Mouse (Mus musculus): Measurements from ENCODE around the gene Bola1. TPM values are rescaled to one million over a fixed set of nuclear protein-coding genes. Genes with fewer than 3 reads are reported as not detected.
A peak's percentile ranks its signal among the peaks of the same experiment; 100 is the strongest.
"Not testable (repeated sequence)": the region's sequence is repeated elsewhere in the genome, so short reads cannot be mapped to it uniquely, and the experiment has no call there.

Gene Bola1
- polyA plus RNA-seq, 1 experiment from 2014 or later: 56.1 TPM

GRCm38 (mm10) chr3:96180727-96181477 lies 38.6 kb downstream of the Bola1 start, which contains the start of gene Sv2a:
Sv2a (plus strand) TSS chr3:96181151.
- under 1% methylated on average over 18 of the region's 23 CpGs for WGBS
- no peaks in the 10 kb centered on the region for H3K27me3 ChIP-seq (ENCODE audit: control insufficient read depth, insufficient read depth, low read length)
- ATAC-seq (ENCODE audit: insufficient number of reproducible peaks, insufficient read depth, low FRiP score, low read depth): peak; percentile 45; the same call in 1 of the 2 replicates
- peak within 1 kb of the TSS; percentile 69 to 90 for H3K4me3 ChIP-seq (ENCODE audit: control insufficient read depth in 1 of 2, insufficient read depth in 1 of 2, low read depth in 1 of 2, low read length in 2 of 2)
- peaks cover 15 to 26% of the 10 kb centered on the region in 2 experiments for H3K4me1 ChIP-seq (ENCODE audit: control insufficient read depth in 2 of 2, insufficient read depth in 2 of 2, low read length in 2 of 2)
- no peaks in the 10 kb centered on the region for H3K9me3 ChIP-seq (ENCODE audit: control insufficient read depth, low read length)
- peak within 1 kb of the TSS; percentile 84 for H3K9ac ChIP-seq (ENCODE audit: low read length)
- H3K27ac ChIP-seq (replicated peaks in 1 of 2; ENCODE audit: control insufficient read depth in 1 of 2, insufficient read depth in 1 of 2, low read depth in 2 of 2, low read length in 2 of 2): peak within 1 kb of the TSS; percentile 92 to 96
- peaks cover 38% of the 10 kb centered on the region for H3K36me3 ChIP-seq (ENCODE audit: control insufficient read depth, insufficient read depth, low read length)
- H3K4me2 ChIP-seq (ENCODE audit: low read length): peak within 1 kb of the TSS; percentile 78

GRCm38 (mm10) chr3:96179531-96179930 lies 40.0 kb downstream of the Bola1 start:
- Histone ChIP-seq H3K27me3 (ENCODE audit: control insufficient read depth, insufficient read depth, low read length) (no peaks in the 10 kb centered on the region), H3K36me3 (ENCODE audit: control insufficient read depth, insufficient read depth, low read length) (peaks cover 42% of the 10 kb centered on the region), H3K9ac (ENCODE audit: low read length) (no peak overlapping the region), H3K27ac (replicated peaks in 1 of 2; ENCODE audit: control insufficient read depth in 1 of 2, insufficient read depth in 1 of 2, low read depth in 2 of 2, low read length in 2 of 2) (no peak overlapping the region), H3K9me3 (ENCODE audit: control insufficient read depth, low read length) (no peaks in the 10 kb centered on the region), H3K4me3 (ENCODE audit: control insufficient read depth in 1 of 2, insufficient read depth in 1 of 2, low read depth in 1 of 2, low read length in 2 of 2) (no peak overlapping the region), H3K4me2 (ENCODE audit: low read length) (no peak overlapping the region), H3K4me1 (ENCODE audit: control insufficient read depth in 2 of 2, insufficient read depth in 2 of 2, low read length in 2 of 2) (peaks cover 15 to 31% of the 10 kb centered on the region in 2 experiments)
- 56% methylated on average over 4 of the region's 4 CpGs for WGBS
- no peak for ATAC-seq (ENCODE audit: insufficient number of reproducible peaks, insufficient read depth, low FRiP score, low read depth)

- no peak for ATAC-seq (ENCODE audit: insufficient number of reproducible peaks, insufficient read depth, low FRiP score, low read depth)
- Histone ChIP-seq H3K4me2 (ENCODE audit: low read length) (no peak overlapping the region), H3K27ac (replicated peaks in 1 of 2; ENCODE audit: control insufficient read depth in 1 of 2, insufficient read depth in 1 of 2, low read depth in 2 of 2, low read length in 2 of 2) (no peak overlapping the region), H3K9me3 (ENCODE audit: control insufficient read depth, low read length) (no peaks in the 10 kb centered on the region), H3K9ac (ENCODE audit: low read length) (no peak overlapping the region), H3K36me3 (ENCODE audit: control insufficient read depth, insufficient read depth, low read length) (peaks cover 49% of the 10 kb centered on the region), H3K27me3 (ENCODE audit: control insufficient read depth, insufficient read depth, low read length) (no peaks in the 10 kb centered on the region), H3K4me3 (ENCODE audit: control insufficient read depth in 1 of 2, insufficient read depth in 1 of 2, low read depth in 1 of 2, low read length in 2 of 2) (no peak overlapping the region), H3K4me1 (ENCODE audit: control insufficient read depth in 2 of 2, insufficient read depth in 2 of 2, low read length in 2 of 2) (peaks cover 15 to 34% of the 10 kb centered on the region in 2 experiments)
- WGBS: 75% methylated on average over 2 of the region's 2 CpGs
Measured at GRCm38 (mm10) chr3:96178902-96179301, 40.6 kb downstream of the Bola1 start.

GRCm38 (mm10) chr3:96178427-96178826 lies 41.1 kb downstream of the Bola1 start:
- H3K9ac ChIP-seq (ENCODE audit: low read length): no peak overlapping the region
- H3K4me2 ChIP-seq (ENCODE audit: low read length): no peak overlapping the region
- H3K4me3 ChIP-seq (ENCODE audit: control insufficient read depth in 1 of 2, insufficient read depth in 1 of 2, low read depth in 1 of 2, low read length in 2 of 2): no peak overlapping the region
- peaks cover 15 to 34% of the 10 kb centered on the region in 2 experiments for H3K4me1 ChIP-seq (ENCODE audit: control insufficient read depth in 2 of 2, insufficient read depth in 2 of 2, low read length in 2 of 2)
- H3K27ac ChIP-seq (replicated peaks in 1 of 2; ENCODE audit: control insufficient read depth in 1 of 2, insufficient read depth in 1 of 2, low read depth in 2 of 2, low read length in 2 of 2): no peak overlapping the region
- WGBS: 89% methylated on average over 4 of the region's 4 CpGs
- H3K36me3 ChIP-seq (ENCODE audit: control insufficient read depth, insufficient read depth, low read length): peaks cover 52% of the 10 kb centered on the region
- H3K9me3 ChIP-seq (ENCODE audit: control insufficient read depth, low read length): no peaks in the 10 kb centered on the region
- no peak for ATAC-seq (ENCODE audit: insufficient number of reproducible peaks, insufficient read depth, low FRiP score, low read depth)
- no peaks in the 10 kb centered on the region for H3K27me3 ChIP-seq (ENCODE audit: control insufficient read depth, insufficient read depth, low read length)

GRCm38 (mm10) chr3:96175251-96175650 lies 44.3 kb downstream of the Bola1 start:
- no peak overlapping the region for H3K9ac ChIP-seq (ENCODE audit: low read length)
- H3K4me1 ChIP-seq (ENCODE audit: control insufficient read depth in 2 of 2, insufficient read depth in 2 of 2, low read length in 2 of 2): peaks cover 11 to 26% of the 10 kb centered on the region in 2 experiments
- no peak overlapping the region for H3K4me3 ChIP-seq (ENCODE audit: control insufficient read depth in 1 of 2, insufficient read depth in 1 of 2, low read depth in 1 of 2, low read length in 2 of 2)
- no peaks in the 10 kb centered on the region for H3K27me3 ChIP-seq (ENCODE audit: control insufficient read depth, insufficient read depth, low read length)
- WGBS: 95% methylated on average over 6 of the region's 6 CpGs
- H3K36me3 ChIP-seq (ENCODE audit: control insufficient read depth, insufficient read depth, low read length): peaks cover 52% of the 10 kb centered on the region
- H3K4me2 ChIP-seq (ENCODE audit: low read length): no peak overlapping the region
- H3K9me3 ChIP-seq (ENCODE audit: control insufficient read depth, low read length): no peaks in the 10 kb centered on the region
- H3K27ac ChIP-seq (replicated peaks in 1 of 2; ENCODE audit: control insufficient read depth in 1 of 2, insufficient read depth in 1 of 2, low read depth in 2 of 2, low read length in 2 of 2): no peak overlapping the region
- no peak for ATAC-seq (ENCODE audit: insufficient number of reproducible peaks, insufficient read depth, low FRiP score, low read depth)

- WGBS: 86% methylated on average over 4 of the region's 4 CpGs
- H3K27me3 ChIP-seq (ENCODE audit: control insufficient read depth, insufficient read depth, low read length); ATAC-seq (ENCODE audit: insufficient number of reproducible peaks, insufficient read depth, low FRiP score, low read depth); H3K4me3 ChIP-seq (ENCODE audit: control insufficient read depth in 1 of 2, insufficient read depth in 1 of 2, low read depth in 1 of 2, low read length in 2 of 2); H3K4me2 ChIP-seq (ENCODE audit: low read length); H3K9me3 ChIP-seq (ENCODE audit: control insufficient read depth, low read length); H3K9ac ChIP-seq (ENCODE audit: low read length); H3K27ac ChIP-seq (replicated peaks in 1 of 2; ENCODE audit: control insufficient read depth in 1 of 2, insufficient read depth in 1 of 2, low read depth in 2 of 2, low read length in 2 of 2): not testable (repeated sequence)
- Histone ChIP-seq H3K4me1 (ENCODE audit: control insufficient read depth in 2 of 2, insufficient read depth in 2 of 2, low read length in 2 of 2) (peaks cover 11 to 21% of the 10 kb centered on the region in 2 experiments), H3K36me3 (ENCODE audit: control insufficient read depth, insufficient read depth, low read length) (peaks cover 50% of the 10 kb centered on the region)
Measured at GRCm38 (mm10) chr3:96174042-96174441, 45.5 kb downstream of the Bola1 start.

- Histone ChIP-seq H3K27me3 (ENCODE audit: control insufficient read depth, insufficient read depth, low read length) (no peaks in the 10 kb centered on the region), H3K9me3 (ENCODE audit: control insufficient read depth, low read length) (no peaks in the 10 kb centered on the region), H3K4me3 (ENCODE audit: control insufficient read depth in 1 of 2, insufficient read depth in 1 of 2, low read depth in 1 of 2, low read length in 2 of 2) (peak overlapping the region; percentile 70 to 83), H3K36me3 (ENCODE audit: control insufficient read depth, insufficient read depth, low read length) (peaks cover 46% of the 10 kb centered on the region), H3K27ac (replicated peaks in 1 of 2; ENCODE audit: control insufficient read depth in 1 of 2, insufficient read depth in 1 of 2, low read depth in 2 of 2, low read length in 2 of 2) (no peak overlapping the region), H3K9ac (ENCODE audit: low read length) (peak overlapping the region; percentile 84), H3K4me1 (ENCODE audit: control insufficient read depth in 2 of 2, insufficient read depth in 2 of 2, low read length in 2 of 2) (peaks cover 14 to 21% of the 10 kb centered on the region in 2 experiments), H3K4me2 (ENCODE audit: low read length) (peak overlapping the region; percentile 97)
- ATAC-seq (ENCODE audit: insufficient number of reproducible peaks, insufficient read depth, low FRiP score, low read depth): no peak
- WGBS: 36% methylated on average over 7 of the region's 7 CpGs
Measured at GRCm38 (mm10) chr3:96173185-96173584, 46.3 kb downstream of the Bola1 start.
